Mouse (Mus musculus) frontal cortex, postnatal 25 days (tissue): ENCODE measurements at regions not wholly inside any gene's neighbourhood (a gene's known extent, or its start where the extent isn't known, plus 50 kb on each side); places are given as distances from the start of the nearest gene placed in this dataset.
"Not testable (repeated sequence)": the region's sequence is repeated elsewhere in the genome, so short reads cannot be mapped to it uniquely, and the experiment has no call there.

Experiments used
- DNase-seq, 2 experiments: peaks; one replicate each; pipeline ENCODE4 v3.0.0; 2022; ENCODE audit warnings: low spot score in 2 of 2

DNA sequence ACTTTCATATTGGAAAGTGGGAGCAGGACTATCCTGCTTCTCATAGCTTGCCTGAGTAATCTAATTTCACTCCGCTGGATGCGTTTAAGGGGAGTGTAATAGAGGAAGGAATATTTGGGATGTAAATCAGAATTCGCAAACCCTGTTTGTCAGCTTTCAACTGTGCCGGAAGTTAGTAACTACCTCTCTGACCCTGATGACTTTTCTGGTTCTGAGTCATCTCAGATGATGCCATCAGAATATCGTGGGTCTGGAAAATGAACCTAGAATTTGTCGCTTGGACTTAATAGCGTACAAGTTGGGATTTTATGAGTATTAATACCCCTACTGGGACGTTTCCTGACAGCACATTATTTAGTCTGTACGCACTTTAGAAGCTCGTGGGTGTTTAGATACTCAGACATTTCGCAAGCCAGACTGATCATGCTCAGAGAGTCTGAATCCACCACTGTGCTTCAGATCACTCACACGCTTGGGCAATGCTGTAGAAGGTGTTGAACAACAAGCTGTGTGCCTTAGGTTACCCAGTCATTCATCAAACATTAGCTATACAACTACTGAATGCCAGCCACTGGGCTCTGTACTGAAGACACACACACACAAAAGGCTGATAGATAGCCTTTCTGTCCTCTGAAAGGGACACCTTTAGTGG is 131.1 kb downstream of the Phlda1 start:
- DNase-seq = no peak

DNA sequence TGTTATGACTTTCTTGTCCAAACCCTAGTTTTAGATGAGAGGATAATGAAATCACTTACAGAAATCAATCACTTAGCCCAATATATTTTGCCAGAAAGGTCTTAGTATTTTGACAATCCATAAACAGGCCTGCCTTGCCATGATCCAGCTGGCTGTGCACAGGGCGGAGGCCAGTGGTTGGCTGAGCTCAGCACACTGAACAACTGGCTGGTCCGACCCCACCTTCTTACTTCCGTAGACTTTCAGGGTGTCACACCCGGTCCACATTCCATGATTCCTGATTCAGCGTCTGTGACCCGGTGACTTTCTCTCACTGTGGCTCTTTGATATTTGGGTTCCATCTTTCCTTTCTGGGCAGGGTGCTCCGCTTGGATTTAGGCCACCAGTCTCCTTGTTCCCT is 133.8 kb downstream of the Phlda1 start:
- no peak for DNase-seq

DNA sequence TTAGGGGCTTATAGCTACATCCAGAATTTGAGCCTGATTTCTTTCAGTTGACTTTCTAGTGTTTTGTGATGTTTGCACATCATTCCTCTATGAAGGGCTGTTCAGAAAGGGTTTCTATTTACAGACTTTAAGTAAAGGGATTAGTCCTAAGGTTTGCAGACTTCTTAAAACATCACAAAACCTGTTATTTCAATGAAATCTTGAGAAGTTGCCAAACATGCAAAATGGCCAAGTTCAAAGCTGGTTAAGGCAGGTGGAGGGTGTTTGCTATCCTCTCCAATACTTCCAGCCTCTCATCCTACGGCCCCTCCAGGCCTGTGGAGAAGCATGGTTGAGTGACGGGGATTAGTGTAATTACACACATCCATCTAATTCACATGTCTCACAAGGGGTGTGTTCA is 136.6 kb downstream of the Phlda1 start:
- DNase-seq = no peak

DNA sequence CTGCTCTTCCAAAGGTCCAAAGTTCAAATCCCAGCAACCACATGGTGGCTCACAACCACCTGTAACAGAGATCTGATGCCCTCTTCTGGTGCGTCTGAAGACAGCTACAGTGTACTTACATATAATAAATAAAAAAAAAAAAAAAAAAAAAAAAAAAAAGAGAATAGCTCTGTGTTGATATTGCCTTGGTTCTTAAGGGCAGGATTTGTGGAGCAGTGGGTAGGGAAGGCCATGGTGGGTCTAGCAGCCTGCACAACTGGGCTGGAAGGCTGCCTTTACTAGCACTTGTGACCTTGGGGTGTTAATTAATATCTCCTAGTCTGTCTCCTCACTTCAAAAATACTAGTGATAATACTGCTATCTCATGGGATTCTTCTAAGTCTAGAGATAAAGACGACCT is 147.7 kb downstream of the Phlda1 start:
- DNase-seq = not testable (repeated sequence)

DNA sequence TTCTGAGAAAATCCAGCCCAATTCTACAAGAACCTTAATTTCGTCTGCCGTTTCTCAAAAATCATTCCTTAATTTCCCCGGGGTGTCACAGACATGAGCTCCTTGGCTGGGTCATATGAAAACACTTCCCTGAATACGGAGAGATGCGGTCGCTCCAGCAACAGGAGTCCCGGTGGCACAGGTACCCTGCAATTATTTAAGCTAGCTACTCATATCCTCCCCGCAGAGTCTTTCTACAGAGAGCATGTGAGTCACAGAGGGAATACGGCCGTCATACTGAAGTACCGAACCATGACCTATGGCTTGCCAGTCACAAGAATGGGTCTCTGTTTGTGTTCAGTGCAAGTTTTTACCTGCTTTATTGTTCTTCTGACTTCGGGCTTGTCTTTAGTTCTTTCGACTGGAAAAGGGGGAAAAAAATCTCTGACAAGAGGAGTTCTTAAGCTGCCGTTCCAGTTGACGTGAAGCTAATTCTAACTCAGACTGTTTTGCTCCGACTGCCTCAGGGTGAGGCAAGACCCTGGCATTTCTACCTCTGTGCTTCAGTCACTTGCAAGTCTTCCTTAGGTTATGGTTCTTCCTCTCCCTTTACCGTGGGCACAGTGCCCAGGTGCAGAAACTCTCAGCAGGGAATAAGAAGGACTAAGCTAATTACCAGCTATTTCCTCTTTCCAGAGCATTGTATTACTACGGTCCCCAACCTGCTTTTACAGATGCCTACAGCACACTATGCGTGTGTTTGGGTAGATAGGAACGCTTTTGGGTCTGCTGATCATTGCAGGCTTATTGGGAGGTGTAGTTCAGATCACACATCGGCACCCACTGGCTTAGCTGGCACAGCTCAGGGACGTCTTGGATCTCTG is 148.5 kb downstream of the Phlda1 start:
- no peak for DNase-seq

DNA sequence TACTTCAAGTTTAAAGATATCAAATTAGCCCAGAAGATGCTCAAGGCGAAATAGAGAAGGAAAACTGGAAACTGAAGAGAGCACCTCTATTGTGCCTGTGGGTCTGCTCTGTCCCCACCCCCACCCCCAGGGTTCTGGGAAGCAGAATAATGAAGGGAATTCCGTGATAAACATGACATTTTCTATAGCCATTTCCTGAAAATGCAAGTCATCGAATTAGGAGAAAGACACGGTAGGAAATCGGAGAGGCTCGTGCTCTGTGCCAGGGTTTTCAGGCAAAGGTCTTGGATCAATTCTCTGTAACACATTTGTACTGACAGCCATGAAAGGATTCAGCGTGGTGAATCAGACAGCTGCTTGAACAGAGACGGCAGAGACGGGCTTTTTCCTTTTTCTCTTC is 152.7 kb downstream of the Phlda1 start:
- DNase-seq = no peak

DNA sequence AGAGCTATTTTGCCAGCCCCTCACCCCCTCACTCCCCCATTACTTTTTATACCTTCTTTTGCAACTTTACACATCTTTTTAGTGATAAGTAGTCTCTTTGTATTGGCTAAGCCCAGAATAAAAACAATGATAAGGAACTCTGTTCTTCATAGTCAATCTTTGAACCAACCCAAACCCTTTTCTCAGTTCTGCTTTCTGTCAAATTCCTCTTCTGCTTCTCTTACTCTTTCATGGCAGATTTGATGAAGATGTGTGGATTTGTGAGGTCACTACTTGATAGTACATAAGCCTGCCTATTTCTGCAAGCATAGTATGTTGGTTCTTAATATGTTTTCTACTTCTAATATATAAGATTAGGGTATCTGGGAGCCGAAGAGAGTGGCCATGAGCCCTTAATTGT is 156.6 kb downstream of the Phlda1 start:
- DNase-seq = no peak

DNA sequence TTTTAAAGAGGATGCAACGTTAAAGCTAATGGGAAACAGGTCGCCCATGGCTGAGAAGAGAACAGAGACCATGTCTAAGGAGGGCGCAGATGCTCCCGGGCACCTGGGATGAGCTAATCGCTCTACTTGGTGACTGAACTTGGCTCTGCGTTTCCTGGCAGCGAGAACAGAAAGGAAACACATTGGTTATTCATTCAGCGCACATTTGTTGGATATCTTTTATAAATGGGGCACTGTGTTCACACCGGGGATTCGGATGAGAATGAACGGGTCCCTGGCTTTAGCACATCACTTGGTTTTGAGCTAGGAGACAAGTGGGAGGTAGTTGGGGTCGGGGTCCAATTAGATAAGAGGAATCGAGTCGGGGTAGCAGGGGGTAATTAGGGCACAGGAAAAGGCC is 159.7 kb downstream of the Phlda1 start:
- no peak for DNase-seq

DNA sequence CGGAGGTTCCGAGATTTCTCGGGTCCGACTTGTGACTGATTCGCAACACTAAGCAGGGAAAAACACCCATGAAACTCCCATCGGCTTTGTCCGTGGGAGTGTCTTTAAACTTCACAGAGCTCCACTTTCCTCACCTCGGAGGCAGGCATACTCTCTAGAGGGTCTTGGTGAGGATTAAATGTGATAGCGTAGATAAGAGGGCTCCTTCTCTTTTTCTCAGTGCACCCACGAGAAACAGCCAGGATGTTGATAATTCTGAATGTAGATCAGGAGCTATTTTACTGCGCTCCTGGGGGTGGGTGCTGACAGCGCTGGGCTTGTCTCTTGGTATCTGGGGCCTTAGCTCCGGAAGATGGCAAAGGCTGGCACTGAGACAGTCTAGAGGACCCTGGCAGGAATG is 160.9 kb downstream of the Phlda1 start:
- no peak for DNase-seq

DNA sequence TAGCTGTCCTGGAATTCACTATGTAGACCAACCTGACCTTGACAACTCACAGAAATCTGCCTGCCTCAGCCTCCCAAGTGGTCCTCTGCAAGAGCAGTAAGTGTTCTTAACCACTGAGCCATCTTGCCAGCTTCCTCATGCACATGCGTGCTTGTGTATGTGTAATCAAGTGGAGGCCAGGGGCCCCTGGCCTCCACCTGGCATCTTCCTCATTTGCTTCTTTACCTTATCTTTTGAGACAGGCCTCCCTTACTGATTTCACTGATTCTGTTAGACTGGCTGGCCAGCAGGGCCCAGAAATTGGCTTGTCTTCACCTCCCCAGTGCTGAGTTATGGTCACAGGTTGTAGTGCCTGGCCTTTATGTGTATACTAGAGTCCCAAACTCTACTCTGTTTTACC is 162.6 kb downstream of the Phlda1 start:
- DNase-seq = no peak

DNA sequence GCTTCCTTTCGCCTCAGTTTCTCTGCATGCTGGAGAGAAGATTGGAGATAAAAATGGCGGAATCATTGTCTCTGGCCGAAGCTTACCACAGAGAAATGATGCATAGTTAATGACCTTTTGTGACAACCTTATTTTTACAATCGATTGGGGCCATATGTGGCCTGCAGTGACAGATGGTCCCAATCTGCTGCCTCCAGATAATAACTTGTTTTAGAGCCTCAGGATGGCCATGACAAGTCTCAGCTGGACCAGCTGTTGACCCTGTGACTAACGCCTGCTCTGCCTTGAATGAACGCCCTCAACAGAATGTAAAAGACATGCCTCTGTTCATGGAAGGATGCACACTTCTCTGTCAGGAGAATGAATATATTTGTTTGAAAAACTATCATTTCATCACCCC is 163.6 kb downstream of the Phlda1 start:
- DNase-seq = no peak

DNA sequence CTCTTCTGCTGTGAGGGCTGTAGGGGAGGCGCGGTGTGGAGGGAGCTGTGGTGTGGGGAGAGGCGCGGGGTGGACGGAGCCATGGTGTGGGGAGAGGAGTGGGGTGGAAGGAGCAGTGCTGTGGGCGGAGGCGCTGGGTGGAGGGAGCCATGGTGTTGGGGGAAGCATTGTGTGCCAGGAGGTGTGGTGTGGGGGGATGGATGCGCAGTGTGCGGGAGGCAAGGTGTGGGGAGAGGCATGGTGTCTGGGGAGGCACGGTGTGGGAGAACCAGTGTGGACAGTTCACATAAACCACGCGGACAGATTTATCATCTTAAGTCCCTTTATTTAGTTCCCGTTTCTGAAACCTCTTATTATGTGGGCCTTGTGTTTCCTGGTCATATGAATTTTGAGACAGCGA is 164.6 kb downstream of the Phlda1 start:
- no peak for DNase-seq

DNA sequence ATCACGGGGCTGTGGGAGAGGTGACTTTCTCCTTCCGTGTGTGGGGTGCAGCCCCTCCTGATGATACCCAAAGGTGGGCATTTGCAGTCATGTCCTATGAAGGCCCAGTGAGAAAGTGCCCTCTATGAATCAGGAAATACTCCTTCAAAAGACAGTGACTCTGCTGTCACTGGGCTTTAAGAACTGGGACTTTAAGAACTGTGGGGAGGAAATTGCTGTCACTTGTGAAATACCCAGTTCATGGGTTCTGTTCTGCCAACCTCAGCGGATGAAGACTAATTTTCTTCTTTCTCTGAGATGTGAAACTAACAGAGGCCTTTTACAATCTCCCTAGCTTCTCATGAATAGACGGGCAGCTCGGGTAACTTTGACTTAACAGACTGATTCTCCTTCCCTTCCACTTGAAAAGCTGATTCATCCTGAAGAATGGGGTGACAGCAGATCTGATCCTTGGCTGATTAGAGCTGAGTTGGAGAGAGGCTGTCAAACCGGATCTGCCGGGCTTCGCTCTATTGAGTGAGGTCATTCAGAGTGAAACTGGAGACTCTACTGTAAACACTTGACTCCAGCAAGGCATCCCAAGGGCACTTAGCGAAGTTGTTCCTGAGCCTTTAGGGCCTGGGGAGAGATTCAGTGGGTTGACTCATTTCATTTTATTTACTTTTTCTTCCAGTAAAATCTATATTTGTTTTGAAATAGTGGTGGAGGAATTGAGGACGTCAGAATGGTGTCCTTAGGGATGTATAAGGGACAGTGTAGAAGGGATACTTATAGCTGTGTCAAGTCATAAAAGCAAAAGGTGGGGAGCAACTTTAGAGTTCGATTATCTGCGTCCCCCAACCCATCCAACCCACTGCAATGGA is 166.6 kb downstream of the Phlda1 start:
- no peak for DNase-seq

DNA sequence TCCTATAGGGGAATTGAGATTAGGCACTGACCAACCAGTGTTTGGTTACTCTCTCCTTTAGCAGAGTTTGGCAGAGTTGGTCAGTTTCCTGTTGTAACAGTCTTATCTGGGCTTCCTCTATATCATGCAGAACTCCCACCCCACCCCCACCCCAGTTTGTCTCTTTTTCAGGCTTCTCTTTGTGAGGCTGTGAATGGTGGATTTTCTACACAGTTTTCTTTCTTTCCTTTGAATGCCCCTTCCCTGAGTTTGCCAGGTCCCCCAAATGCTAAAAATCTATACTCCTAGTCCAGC is 167.2 kb downstream of the Phlda1 start:
- no peak for DNase-seq

DNA sequence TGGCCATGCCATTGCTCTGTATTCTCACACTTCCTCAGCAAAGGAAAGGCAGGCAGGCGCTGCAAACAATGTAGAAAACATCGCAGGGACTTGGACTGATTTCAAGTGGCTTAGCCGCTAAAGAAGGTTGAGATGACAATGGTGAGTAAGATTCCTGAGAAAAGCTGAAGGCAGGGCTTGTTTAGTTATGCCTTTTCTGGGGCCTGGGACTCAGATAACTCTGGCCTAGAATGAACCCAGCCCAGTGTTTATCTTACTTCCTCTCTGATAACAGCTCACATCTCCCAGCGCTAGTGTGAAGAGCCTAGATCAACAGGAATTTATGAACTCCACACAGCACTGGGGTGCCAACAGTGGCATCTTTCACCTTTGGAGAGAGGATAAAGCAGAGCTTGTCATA is 170.2 kb downstream of the Phlda1 start:
- DNase-seq = no peak

DNA sequence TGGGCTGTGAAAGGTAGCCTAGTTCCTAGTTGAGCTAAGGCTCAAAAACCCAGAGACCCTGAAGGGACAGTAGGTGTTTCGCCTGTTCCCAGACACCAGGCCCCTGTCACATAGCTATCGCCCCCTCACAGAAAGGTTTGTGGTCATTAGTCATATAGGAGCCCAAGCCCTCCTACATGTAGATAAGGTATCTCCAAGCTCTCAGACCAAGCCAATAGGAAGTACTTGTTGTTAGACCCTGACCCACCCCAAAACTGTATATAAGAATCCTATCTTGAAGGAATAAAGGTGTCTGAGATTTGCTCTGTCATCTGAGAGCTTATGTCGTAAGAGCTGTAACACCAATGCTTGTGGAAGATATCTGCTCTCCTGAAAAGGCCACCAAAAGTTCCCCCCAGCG is 174.8 kb downstream of the Phlda1 start:
- DNase-seq = no peak

DNA sequence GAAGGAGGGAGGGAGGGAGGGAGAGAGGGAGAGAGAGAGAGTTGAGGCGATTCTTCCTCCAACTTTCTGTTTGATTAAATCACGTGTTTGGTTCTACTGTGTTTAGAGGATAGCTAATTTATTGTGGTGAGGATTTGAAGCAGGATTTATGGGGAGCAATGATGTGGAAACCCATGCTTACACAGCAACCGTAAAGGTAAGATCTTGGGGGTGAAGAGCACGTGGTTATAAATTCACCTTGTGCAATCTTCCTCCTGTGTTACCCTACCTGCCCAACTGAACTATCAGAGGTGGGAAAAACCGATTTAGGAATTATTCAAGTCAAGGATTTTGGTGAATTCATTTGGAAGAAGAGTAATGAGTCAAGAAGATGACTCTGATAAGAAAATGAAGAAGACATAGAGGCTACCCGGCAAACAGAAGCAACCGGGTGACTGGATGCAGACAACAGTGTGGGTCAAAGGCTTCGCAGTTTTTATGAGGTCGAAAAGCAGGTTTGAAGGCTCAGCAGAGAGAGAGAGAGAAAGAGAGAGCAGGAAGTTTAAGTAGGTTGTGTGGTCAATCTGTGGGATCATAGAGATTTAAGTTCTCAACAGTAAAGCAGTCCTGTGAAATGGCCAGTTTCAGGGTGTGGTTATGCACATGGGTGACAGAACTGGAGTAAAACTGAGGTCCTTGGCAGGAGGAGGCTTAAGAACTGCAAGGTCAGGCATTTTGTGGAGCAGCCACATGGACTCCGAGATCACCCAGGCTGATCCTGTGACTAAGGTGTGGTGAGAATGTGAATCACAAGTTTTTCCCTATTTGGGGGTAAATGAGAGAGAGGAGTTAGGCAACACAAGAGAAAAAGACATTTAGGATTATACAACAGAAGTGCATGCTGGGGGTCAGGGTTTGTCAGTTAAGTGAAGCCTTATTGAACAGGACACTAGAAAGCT is 178.6 kb downstream of the Phlda1 start:
- no peak for DNase-seq

DNA sequence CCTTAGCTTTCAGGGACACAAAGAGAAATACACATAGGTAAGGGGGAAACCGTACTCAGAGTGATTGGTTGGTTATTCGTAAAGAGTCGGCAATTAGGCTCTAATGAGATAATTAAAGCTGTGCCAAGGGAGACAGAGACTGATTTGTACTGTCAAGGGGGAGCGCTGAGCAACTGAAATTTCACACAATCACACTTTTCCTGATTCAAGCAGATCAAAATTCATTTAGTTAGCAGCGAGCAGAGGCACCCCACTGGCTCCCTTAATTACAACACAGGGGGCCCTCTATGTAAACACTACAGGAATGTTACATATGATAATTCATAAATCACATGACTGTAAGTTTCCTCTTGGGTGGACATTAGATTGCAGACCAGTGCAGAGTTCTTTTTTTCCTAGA is 180.5 kb downstream of the Phlda1 start:
- DNase-seq = no peak

DNA sequence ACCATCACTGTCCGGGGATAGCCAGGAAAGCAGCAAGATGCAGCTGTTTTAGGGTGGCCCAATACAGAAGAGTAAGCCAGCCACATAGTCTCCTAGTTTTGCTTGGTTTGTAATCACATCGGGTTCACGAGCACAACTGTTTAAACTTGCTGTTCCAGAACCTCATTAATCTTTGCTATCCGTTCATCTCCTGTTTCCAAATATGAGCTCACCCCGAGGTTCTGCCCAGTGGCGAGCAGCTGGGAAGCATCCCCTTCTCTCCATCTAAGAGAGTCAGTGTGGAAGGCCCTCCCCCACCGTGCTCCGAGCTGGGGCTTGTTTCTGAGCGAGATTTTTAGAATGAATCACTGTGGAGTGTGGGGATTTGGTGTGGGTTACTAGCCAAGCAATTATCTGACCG is 183.5 kb downstream of the Phlda1 start:
- DNase-seq = no peak

DNA sequence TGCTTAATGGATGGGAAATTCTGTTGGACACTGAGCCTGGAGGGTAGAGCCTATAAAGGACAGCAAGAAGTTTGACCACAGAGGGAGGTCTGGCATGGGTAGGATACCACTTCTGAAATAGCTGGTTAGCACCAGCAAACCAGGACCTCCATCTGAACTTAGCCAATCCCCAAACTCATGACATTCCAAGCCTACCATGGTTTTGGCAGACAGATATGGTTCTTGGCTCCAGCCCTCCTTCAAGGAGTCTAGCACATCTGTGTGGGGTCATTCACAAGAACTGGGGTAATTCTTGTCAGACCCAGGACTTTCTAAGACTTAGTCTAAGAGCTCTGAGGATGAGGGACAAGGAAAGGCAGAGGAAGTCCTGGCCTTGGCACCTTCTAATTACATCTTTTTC is 187.7 kb downstream of the Phlda1 start:
- DNase-seq = no peak
